Mouse (Mus musculus): Measurements from ENCODE around the gene Gpatch2. TPM values are rescaled to one million over a fixed set of nuclear protein-coding genes. Genes with fewer than 3 reads are reported as not detected.

Gpatch2 gene
- polyA plus RNA-seq, 1 experiment from 2014 or later: 15.9 TPM

GRCm38 (mm10) chr1:187376946-187377671 lies 161.8 kb downstream of the Gpatch2 start:
- no peak for ATAC-seq (ENCODE audit: insufficient number of reproducible peaks, low FRiP score, low TSS enrichment, low read depth)
- no peaks in the 10 kb centered on the region for H3K9me3 ChIP-seq (replicated peaks)
- no peaks in the 10 kb centered on the region for H3K4me1 ChIP-seq
- H3K4me2 ChIP-seq (replicated peaks): no peak overlapping the region
- H3K27me3 ChIP-seq: no peaks in the 10 kb centered on the region
- no peak overlapping the region for H3K9ac ChIP-seq
- no peak overlapping the region for H3K4me3 ChIP-seq (replicated peaks)
- no peaks in the 10 kb centered on the region for H3K36me3 ChIP-seq
- 67% methylated on average over 11 of the region's 11 CpGs for WGBS
- no peak overlapping the region for H3K27ac ChIP-seq (replicated peaks)

DNA sequence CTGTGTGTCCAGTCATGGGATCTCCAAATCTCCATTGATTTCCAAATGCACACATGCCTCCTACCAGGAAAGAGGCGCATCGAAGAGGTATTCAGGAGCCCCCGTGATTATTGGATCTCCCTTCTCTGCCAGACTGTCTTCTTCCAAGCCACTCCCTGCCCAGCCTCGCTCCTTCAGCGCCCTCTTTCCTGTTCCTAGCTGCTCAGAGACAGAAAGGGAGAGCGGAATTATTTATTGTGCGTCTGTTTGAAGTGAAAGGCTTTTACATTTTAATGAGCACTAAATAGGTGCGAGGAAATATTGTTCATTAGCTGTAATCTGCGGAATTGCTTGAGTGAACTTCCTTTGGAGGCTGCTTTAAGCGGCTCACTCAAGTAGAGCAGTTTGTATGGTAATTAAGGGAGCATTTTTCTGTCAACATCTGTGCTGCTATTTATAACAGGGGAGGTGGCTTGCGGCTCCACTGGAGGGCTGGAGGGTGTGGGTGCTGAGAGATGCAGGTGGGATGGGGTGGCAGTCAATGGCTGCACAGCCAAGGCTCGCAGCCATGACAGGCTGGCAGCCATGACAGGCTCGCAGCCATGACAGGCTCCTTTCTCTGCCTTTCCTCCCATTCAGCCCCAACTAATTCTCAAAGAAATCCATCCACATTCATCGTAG lies 162.7 kb downstream of the Gpatch2 start:
- 65% methylated on average over 14 of the region's 14 CpGs for WGBS
- no peak overlapping the region for H3K4me2 ChIP-seq (replicated peaks)
- ATAC-seq (ENCODE audit: insufficient number of reproducible peaks, low FRiP score, low TSS enrichment, low read depth): no peak

DNA sequence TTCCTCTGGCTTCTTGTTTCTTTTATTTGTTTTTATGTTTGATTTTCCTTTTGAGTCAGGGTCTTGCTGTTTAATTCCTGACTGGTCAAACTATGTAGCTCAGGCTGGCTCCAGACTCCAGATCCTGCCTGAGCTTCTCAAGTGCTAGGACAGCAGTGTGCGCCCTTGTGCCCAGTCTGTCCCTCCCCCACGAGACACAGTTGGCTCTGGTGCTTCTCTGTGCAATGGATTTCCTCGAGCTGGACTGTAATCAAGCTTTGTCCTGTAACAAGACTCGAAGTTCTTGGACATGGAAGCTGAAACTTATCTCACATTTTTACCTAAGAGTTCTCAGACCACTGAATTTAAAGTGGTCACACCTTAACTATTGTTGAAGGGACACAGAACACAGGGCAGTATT lies 174.2 kb downstream of the Gpatch2 start:
- Histone ChIP-seq H3K9ac (no peak overlapping the region), H3K27ac (replicated peaks) (no peak overlapping the region), H3K4me3 (replicated peaks) (no peak overlapping the region), H3K27me3 (no peaks in the 10 kb centered on the region), H3K9me3 (replicated peaks) (no peaks in the 10 kb centered on the region), H3K4me2 (replicated peaks) (no peak overlapping the region), H3K4me1 (no peaks in the 10 kb centered on the region), H3K36me3 (no peaks in the 10 kb centered on the region)
- 74% methylated on average over 4 of the region's 4 CpGs for WGBS
- ATAC-seq (ENCODE audit: insufficient number of reproducible peaks, low FRiP score, low TSS enrichment, low read depth): no peak

More for the DNA sequence above, 162.7 kb downstream of the Gpatch2 start:
- Histone ChIP-seq H3K9ac (no peak overlapping the region), H3K27ac (replicated peaks) (no peak overlapping the region), H3K9me3 (replicated peaks) (no peaks in the 10 kb centered on the region), H3K4me1 (no peaks in the 10 kb centered on the region), H3K4me3 (replicated peaks) (no peak overlapping the region), H3K27me3 (no peaks in the 10 kb centered on the region), H3K36me3 (no peaks in the 10 kb centered on the region)

DNA sequence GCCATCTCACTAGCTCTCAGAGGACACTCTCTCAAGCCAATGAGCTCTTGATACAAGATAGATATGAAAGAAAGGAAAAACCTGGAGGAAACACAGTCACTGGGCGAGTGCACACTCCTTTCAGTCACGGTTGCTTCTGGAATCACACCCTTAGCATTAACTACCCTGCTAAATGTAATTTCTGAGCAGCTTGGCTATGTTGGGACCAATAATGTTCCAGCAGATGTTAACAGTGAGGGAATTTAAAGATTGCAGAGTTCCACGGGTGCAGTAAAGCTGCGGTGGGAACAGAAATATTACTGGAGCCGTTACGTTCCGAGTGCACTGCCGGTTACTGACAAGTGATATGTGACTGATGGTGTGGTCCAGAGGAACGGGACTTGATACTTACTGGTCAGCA lies 185.5 kb downstream of the Gpatch2 start:
- Histone ChIP-seq H3K36me3 (no peaks in the 10 kb centered on the region), H3K4me1 (no peaks in the 10 kb centered on the region), H3K9ac (no peak overlapping the region), H3K27ac (replicated peaks) (no peak overlapping the region), H3K4me2 (replicated peaks) (no peak overlapping the region), H3K27me3 (no peaks in the 10 kb centered on the region), H3K9me3 (replicated peaks) (no peaks in the 10 kb centered on the region), H3K4me3 (replicated peaks) (no peak overlapping the region)
- no peak for ATAC-seq (ENCODE audit: insufficient number of reproducible peaks, low FRiP score, low TSS enrichment, low read depth)
- 85% methylated on average over 9 of the region's 9 CpGs for WGBS

Other genes starting within 250 kb of the Gpatch2 start
- 0.07 TPM in 1 of 2 replicates, not detected in the other for gene D1Pas1, start 248.1 kb upstream of the Gpatch2 start, polyA plus RNA-seq (2015; fragmentation: Nextera tagmentation; extraction: Ambion mirVana)
- gene Spata17, start within 50 bp of the Gpatch2 start, polyA plus RNA-seq (2015; fragmentation: Nextera tagmentation; extraction: Ambion mirVana): 1.8 and 3.9 TPM in 2 replicates

All from embryonic facial prominence, embryonic 15.5 days (tissue).